Mouse (Mus musculus) cerebellum, adult 9-10 months (tissue): ENCODE results near the gene Scap.
A peak's percentile ranks its signal among the peaks of the same experiment; 100 is the strongest.
"Not testable (repeated sequence)": the region's sequence is repeated elsewhere in the genome, so short reads cannot be mapped to it uniquely, and the experiment has no call there.

Experiments
- DNase-seq: peaks from one replicate; pipeline ENCODE4 v3.0.0; 2022

Scap gene

GRCm38 (mm10) chr9:110333135-110333895 lies at the start of gene Scap:
TSS of gene Scap (plus strand) at chr9:110333288.
- peak; percentile 97 for DNase-seq

DNA sequence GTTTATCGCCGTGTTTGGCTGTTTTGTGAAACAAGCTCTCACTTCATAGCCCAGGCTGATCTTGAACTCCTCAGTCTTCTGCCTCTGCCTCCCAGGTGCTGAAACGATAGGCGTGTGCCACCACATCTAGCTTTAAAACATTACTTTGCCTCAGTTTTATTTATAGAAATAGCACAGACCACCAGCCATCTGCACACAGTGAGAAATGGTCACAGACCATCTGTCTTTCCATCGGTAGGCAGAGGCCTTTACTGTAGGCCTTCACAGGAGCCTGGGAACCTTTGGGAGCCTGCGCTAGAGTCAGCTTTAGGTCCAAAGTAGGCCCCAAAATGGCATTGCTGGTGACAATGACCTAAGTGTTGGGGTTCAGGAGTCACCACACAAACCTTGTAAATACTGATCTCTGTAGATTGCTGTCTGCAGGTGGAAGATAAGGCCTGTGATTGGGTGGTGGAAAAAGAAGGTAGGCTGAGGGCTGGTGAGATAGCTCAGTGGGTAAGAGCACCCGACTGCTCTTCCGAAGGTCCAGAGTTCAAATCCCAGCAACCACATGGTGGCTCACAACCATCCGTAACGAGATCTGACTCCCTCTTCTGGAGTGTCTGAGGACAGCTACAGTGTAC lies 48.9 kb upstream of the Scap start:
- DNase-seq, result peak; percentile 63

- peak; percentile 77 for DNase-seq
Measured at GRCm38 (mm10) chr9:110287321-110287924, 45.7 kb upstream of the Scap start.

GRCm38 (mm10) chr9:110293254-110293718 lies 39.8 kb upstream of the Scap start:
- DNase-seq, result no peak

GRCm38 (mm10) chr9:110293873-110294415 lies 39.1 kb upstream of the Scap start:
- no peak for DNase-seq

DNA sequence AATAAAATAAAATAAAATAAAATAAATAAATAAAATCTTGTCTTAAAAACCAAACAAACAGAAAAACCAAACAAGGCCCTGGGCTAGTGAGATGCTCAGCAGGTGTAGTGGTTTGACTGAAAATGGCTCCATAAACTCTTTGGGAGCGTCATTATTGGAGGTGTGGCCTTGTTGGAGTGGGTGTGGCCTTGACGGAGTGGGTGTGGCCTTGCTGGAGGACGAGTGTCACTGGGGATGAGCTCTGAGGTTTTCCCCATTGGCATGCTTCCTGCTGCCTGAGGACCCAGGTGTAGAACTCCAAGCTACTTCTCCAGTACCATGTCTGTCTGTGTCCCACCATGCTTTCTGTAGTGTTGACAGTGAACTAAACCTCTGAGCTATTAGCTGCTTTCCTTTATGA lies 38.3 kb upstream of the Scap start:
- DNase-seq, result no peak

DNA sequence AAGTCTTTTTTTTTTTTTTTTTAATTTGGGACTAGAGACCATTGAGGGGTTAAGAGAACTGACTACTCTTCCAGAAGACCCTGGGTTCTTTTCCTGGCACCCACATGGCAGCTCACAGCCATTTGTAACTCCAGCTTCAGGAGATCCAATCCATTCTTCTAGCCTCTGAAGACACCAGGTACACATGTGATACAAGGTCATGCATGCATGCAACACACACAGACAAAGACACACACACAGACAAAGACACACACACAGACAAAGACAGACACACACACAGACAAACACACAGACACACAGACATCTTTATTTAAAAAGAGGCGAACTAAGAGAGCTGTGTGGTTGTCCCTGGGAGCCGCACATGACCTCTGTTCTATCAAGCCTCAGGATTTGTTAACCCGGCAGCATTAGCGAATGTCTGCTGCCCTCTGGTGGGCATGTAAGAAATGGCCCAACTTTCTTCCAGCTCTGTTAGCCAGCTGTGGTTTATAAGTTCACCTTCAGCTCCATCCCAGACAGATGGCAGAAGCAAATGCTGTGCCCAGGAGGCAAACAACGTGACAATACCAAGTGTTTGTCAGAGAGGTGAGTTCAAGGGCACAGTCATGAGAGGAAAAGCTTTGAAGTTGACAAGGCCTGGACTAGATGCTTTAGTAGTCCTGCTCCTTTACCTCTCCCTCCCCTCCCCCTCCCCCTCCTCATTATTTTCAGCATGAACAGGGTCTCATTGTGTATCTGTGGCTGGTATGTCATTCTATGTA lies 36.0 kb upstream of the Scap start:
- DNase-seq, result peak; percentile 88

DNA sequence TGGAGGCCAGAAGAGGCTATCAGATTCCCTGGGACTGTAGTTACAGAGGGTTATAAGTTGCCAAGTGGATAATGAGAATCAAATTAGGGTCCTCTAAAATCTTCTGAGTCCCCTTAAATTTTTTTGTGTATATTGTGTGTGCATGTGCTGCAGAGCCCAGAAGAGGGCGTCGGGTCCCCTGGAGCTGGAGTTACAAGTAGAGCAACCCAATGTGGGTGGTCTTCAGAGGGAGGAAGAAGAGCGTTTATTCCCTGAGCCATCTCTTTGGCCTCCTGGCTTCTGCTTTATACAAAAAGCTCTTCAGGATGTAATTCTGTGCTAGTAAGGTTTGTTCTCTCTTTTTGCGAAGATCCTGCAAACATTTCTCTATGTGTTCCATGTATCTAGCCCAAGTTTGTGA lies 28.6 kb upstream of the Scap start:
- peak; percentile 65 for DNase-seq

DNA sequence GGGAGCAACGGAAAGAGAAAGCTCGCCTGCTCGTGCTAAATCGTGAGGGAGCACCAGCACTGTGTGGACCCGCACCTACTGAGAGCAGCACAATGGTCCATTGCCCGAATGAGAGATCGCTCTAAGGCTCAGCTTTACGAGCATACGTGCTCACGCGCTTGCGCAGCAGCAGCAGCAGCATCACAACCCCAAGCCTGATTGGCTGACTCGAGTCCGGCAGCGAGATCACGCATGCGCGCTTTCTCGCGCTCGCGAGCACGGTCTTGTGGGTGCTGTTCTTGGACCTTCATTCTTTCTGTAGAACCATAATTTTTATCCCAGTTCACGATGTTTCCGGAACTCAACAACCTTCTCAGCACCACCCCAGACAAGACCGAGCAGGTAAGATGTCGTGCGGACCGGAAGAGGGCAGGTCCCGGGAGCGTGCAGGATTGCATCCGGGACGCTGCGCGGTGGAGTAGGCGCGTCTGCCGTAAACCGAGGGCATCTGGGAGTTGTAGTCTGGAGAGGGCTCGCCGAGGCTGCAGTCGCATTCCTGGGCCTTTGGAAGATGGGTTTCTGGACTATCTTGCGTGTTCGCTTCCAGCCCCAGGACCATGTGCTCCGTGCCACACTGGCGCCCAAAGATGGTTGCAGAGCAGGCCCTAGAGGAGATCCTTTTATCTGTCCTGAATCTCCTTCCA lies 28.0 kb upstream of the Scap start, which contains the start of gene Elp6:
TSS of gene Elp6 (plus strand) at position 205 of the 683 bp plus-strand sequence.
- peak; percentile 95 for DNase-seq

DNA sequence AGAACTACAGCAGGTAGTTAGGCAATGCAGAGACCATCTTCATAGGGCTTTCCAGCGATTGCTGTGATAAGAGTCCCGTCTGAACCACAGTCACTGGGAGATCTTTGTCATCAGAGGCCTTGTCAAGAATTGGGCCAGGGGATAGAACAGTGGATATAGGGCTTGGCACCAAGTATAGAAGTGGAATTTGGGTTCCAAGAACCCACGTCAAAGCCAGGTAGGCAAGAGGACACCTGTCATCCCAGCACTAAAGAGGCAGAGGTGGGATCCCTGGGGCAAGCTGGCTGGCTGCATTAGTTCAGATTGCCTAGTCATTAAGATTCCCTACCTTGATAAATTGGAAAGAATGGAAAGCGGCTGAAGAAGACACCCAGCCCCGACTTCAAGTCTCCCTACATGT lies 26.7 kb upstream of the Scap start:
- DNase-seq, result no peak

DNA sequence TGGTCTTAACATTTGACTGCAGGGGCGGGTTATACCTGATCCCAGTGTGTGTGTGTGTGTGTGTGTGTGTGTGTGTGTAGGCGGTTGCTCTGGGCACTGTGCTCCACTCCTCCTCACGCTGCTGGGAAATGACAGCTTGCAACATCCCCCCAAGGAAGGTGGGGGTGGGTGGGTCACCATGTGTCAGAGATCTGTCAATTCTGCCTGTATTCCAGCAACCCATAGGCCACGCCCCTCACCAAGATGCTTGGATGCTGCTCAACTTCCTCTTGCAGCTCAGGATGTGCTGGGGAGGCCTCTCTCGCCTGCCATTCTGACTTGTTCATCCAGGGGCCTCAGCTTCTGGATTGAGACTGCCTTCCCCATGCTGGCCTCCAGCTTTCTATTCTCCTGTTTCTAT lies 18.4 kb upstream of the Scap start:
- no peak for DNase-seq

GRCm38 (mm10) chr9:110315410-110315809 lies 17.7 kb upstream of the Scap start:
- no peak for DNase-seq

- DNase-seq, result no peak
Measured at GRCm38 (mm10) chr9:110315904-110316303, 17.2 kb upstream of the Scap start.

- DNase-seq, result no peak
Measured at GRCm38 (mm10) chr9:110316503-110316902, 16.6 kb upstream of the Scap start.

DNA sequence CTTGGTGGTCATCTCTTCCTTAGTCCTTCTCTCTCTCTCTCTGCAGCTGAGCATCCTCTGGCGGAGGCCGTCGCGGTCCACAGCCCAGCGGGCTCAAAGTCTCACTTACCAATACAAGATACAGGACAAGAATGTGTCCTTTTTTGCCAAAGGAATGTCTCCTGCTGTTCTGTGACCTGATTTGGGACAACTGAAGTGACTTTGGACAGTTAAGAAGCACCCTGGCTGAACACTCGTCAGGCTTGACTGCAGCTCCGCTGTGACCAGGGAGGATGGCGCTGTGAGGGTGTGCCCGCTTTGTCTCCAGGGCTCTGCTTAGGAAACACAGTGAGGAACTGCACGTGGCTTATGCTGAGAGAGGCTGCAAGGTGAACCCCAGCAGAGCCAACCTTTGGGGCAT lies 12.3 kb upstream of the Scap start:
- DNase-seq, result no peak

DNA sequence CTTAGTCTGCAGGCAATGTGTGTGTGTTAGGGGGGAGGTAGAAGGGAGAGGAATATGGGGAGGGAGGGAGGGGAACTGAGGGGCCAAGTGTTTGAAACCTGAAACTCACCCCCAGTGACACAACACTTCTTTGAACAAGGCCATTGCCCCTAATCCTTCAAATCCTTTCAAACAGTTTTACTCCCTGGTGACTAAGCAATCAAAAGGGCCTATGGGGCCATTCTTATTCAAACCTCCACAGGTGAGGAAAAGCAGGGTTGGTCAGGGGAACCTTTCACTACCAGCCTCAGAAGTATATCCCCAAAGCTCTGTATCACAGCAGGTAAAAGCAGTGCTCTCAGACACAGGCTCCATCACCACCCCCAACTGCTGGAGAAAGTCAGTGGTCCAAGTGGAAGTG lies 10.1 kb upstream of the Scap start:
- DNase-seq, result no peak

GRCm38 (mm10) chr9:110324181-110324580 lies 8.9 kb upstream of the Scap start:
- DNase-seq, result no peak

- no peak for DNase-seq
Measured at GRCm38 (mm10) chr9:110328178-110328577, 4.9 kb upstream of the Scap start.

- DNase-seq, result no peak
Measured at GRCm38 (mm10) chr9:110328946-110329630, 4.0 kb upstream of the Scap start.

- DNase-seq, result peak; percentile 54
Measured at GRCm38 (mm10) chr9:110329655-110330054, 3.4 kb upstream of the Scap start.

GRCm38 (mm10) chr9:110330341-110330740 lies 2.7 kb upstream of the Scap start:
- DNase-seq, result no peak

DNA sequence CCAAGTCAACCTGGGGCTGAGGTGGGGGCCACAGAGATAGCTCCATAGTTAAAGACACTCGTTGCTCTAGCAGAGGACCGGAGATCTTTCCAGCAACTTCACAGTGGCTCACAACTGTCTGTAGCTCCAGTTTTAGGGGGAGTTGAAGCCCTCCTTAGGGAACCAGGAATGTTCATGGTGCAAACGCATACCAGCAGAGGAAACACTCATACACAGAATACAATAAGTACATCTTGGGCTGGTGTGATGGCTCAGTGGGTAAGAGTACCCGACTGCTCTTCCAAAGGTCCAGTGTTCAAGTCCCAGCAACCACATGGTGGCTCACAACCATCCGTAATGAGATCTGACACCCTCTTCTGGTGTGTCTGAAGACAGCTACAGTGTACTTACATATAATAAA lies 2.2 kb upstream of the Scap start:
- not testable (repeated sequence) for DNase-seq
